ENCODE assay signal across 12 mouse cellular contexts in the genomic region with DNA sequence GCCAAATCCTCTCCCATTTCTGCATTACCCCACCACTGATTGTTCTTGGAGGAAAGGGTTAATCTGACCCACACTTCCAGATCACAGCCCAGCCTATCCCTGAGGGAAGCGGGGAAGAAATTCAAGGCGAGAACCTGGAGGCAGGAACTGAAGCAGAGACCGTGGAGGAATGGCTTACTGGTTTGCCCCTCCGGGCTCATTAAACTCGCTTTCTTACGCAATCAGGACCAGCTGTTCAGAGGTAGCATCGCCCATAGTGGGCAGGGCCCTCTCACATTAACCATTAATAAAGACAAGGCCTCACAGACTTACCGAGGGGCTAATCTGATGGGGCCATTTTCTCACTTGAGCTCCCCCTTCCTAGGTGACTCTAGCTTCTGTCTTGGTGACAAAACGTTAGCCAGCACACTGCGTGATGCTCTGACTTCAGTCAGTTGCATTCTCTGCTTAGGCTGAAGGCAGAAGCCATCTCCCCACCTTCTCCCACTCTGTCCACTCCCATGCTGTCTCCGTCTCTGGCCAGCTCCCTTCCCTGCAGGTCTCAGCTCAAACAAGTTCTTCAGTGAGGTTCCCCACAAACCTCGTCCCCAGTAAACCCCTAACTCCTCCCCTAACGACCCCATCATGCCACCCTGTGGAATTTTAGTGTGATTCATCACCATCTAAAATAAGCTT. TPM values are rescaled to one million over a fixed set of nuclear protein-coding genes. Genes with fewer than 3 reads are reported as not detected.
A peak's percentile ranks its signal among the peaks of the same experiment; 100 is the strongest.
DNase-seq lines count a peak whose midpoint lies in the region; ATAC-seq and TF ChIP-seq lines count a peak whose summit lies in the region.
"Had no signal": no experiment of that assay in that cellular context is flagged by ENCODE, and none has a peak within 500 bp of the region (broad histone marks: within the 10 kb centered on the region; RNA-seq: fewer than 3 reads in every experiment).

No protein-coding gene starts in this region.

- peak overlapping the region; percentile 40; the same call in 1 of the 2 replicates for H3K27ac ChIP-seq in forebrain, embryonic 10.5 days
- no peak overlapping the region for H3K27ac ChIP-seq in forebrain, embryonic 11.5 days (ENCODE audit: low read depth, low read length)
- H3K27ac ChIP-seq in midbrain, postnatal 0 days (ENCODE audit: low read depth, low read length): no peak overlapping the region
- H3K27ac ChIP-seq in heart, embryonic 11.5 days (ENCODE audit: low read depth, low read length): no peak overlapping the region
- H3K27ac ChIP-seq in liver, embryonic 12.5 days: no peak overlapping the region

- no peak; the same call in 1 of the 2 replicates for ATAC-seq in forebrain, embryonic 11.5 days (replicated peaks; ENCODE audit: low FRiP score)
- ATAC-seq in midbrain, postnatal 0 days (ENCODE audit: low FRiP score): 0 out of 2 replicates have a peak, but pooled peaks have one; percentile 22
- no peak for ATAC-seq in heart, embryonic 11.5 days (replicated peaks; ENCODE audit: insufficient number of reproducible peaks, low FRiP score, low TSS enrichment)
- ATAC-seq in liver, embryonic 12.5 days: no peak

- TF ChIP-seq CTCF in midbrain, postnatal 0 days (IDR thresholded peaks at IDR 0.05): peak; percentile 37; the same call in 1 of the 2 replicates

- no peak overlapping the region for H3K4me3 ChIP-seq in forebrain, embryonic 10.5 days
- H3K4me3 ChIP-seq in forebrain, embryonic 11.5 days (ENCODE audit: low read depth, low read length): no peak overlapping the region
- no peak overlapping the region for H3K4me3 ChIP-seq in midbrain, postnatal 0 days (ENCODE audit: low read depth, low read length)
- H3K4me3 ChIP-seq in heart, embryonic 11.5 days (ENCODE audit: low read depth, low read length): no peak overlapping the region
- H3K4me3 ChIP-seq in liver, embryonic 12.5 days: no peak overlapping the region
- H3K4me3 ChIP-seq: erythroblast, embryonic 14.5 days had no signal

- H3K4me1 ChIP-seq in forebrain, embryonic 10.5 days: peaks cover 34% of the 10 kb centered on the region
- no peaks in the 10 kb centered on the region for H3K4me1 ChIP-seq in forebrain, embryonic 11.5 days (replicated peaks; ENCODE audit: control insufficient read depth, insufficient read depth, low read length)
- H3K4me1 ChIP-seq in midbrain, postnatal 0 days (ENCODE audit: insufficient read depth, low read length): peaks cover 9% of the 10 kb centered on the region
- H3K4me1 ChIP-seq in heart, embryonic 11.5 days (ENCODE audit: control insufficient read depth, insufficient read depth, low read length): no peaks in the 10 kb centered on the region
- no peaks in the 10 kb centered on the region for H3K4me1 ChIP-seq in liver, embryonic 12.5 days

- no peaks in the 10 kb centered on the region for H3K27me3 ChIP-seq in forebrain, embryonic 10.5 days (ENCODE audit: poor library complexity, severe bottlenecking)
- no peaks in the 10 kb centered on the region for H3K27me3 ChIP-seq in forebrain, embryonic 11.5 days (ENCODE audit: control insufficient read depth, insufficient read depth, low read length)
- H3K27me3 ChIP-seq in midbrain, postnatal 0 days (ENCODE audit: insufficient read depth, low read length): no peaks in the 10 kb centered on the region
- H3K27me3 ChIP-seq in heart, embryonic 11.5 days (ENCODE audit: control insufficient read depth, insufficient read depth, low read length): no peaks in the 10 kb centered on the region
- H3K27me3 ChIP-seq in liver, embryonic 12.5 days (replicated peaks): no peaks in the 10 kb centered on the region

- H3K9me3 ChIP-seq in forebrain, embryonic 10.5 days: no peaks in the 10 kb centered on the region
- H3K9me3 ChIP-seq in forebrain, embryonic 11.5 days (ENCODE audit: control insufficient read depth, low read length): no peaks in the 10 kb centered on the region
- no peaks in the 10 kb centered on the region for H3K9me3 ChIP-seq in midbrain, postnatal 0 days (ENCODE audit: low read length)
- H3K9me3 ChIP-seq in heart, embryonic 11.5 days (replicated peaks; ENCODE audit: control insufficient read depth, low read length): no peaks in the 10 kb centered on the region
- H3K9me3 ChIP-seq in liver, embryonic 12.5 days (replicated peaks): no peaks in the 10 kb centered on the region

- WGBS in forebrain, embryonic 10.5 days: 74% methylated on average over 13 of the region's 13 CpGs
- 61% methylated on average over 13 of the region's 13 CpGs for WGBS in forebrain, embryonic 11.5 days
- 56% methylated on average over 13 of the region's 13 CpGs for WGBS in midbrain, postnatal 0 days
- WGBS in heart, embryonic 11.5 days (ENCODE audit: insufficient replicate concordance): 70% methylated on average over 13 of the region's 13 CpGs
- 56% methylated on average over 13 of the region's 13 CpGs for WGBS in liver, embryonic 12.5 days (ENCODE audit: insufficient replicate concordance)

- no peaks in the 10 kb centered on the region for H3K36me3 ChIP-seq in forebrain, embryonic 10.5 days (replicated peaks)
- no peaks in the 10 kb centered on the region for H3K36me3 ChIP-seq in forebrain, embryonic 11.5 days (ENCODE audit: control insufficient read depth, insufficient read depth, low read length)
- H3K36me3 ChIP-seq in midbrain, postnatal 0 days (ENCODE audit: insufficient read depth, low read length): no peaks in the 10 kb centered on the region
- no peaks in the 10 kb centered on the region for H3K36me3 ChIP-seq in heart, embryonic 11.5 days (ENCODE audit: control insufficient read depth, insufficient read depth, low read length)
- no peaks in the 10 kb centered on the region for H3K36me3 ChIP-seq in liver, embryonic 12.5 days

- H3K9ac ChIP-seq in forebrain, embryonic 11.5 days (ENCODE audit: low read length): no peak overlapping the region
- no peak overlapping the region for H3K9ac ChIP-seq in midbrain, postnatal 0 days (replicated peaks; ENCODE audit: low read length, poor library complexity, severe bottlenecking)
- no peak overlapping the region for H3K9ac ChIP-seq in heart, embryonic 11.5 days (ENCODE audit: low read depth, low read length)
- no peak overlapping the region for H3K9ac ChIP-seq in liver, embryonic 12.5 days

- H3K4me2 ChIP-seq in forebrain, embryonic 11.5 days (ENCODE audit: low read depth, low read length, severe bottlenecking): no peak overlapping the region
- no peak overlapping the region for H3K4me2 ChIP-seq in midbrain, postnatal 0 days (ENCODE audit: low read depth, low read length, poor library complexity, severe bottlenecking)
- H3K4me2 ChIP-seq in heart, embryonic 11.5 days: no peak overlapping the region
- no peak overlapping the region for H3K4me2 ChIP-seq in liver, embryonic 12.5 days

- DNase-seq in forebrain, embryonic 10.5 days (ENCODE audit: extremely low spot score, low spot score): no peak
- DNase-seq in forebrain, embryonic 11.5 days (ENCODE audit: low spot score): no peak
- peak; percentile 53 for DNase-seq in forelimb bud, embryonic 11.5 days (ENCODE audit: low read depth, low spot score)
- peak; percentile 33 for DNase-seq in kidney, postnatal 14 days
- no peak for DNase-seq in midbrain, postnatal 0 days (ENCODE audit: low spot score)
- no peak for DNase-seq in frontal cortex, postnatal 36 days (ENCODE audit: low spot score in 2 of 2)
- DNase-seq: heart, postnatal 10 days; liver had no signal

RNA-seq across cellular contexts. Expression of a gene that starts 43.5 kb away (rescaled TPM):
- polyA plus RNA-seq in forebrain, embryonic 10.5 days (2016; fragmentation: Nextera tagmentation; extraction: Ambion mirVana): 0.90 and 1.2 TPM in 2 replicates
- 3.8 and 4.0 TPM in 2 replicates for polyA plus RNA-seq in forebrain, embryonic 11.5 days (2014; fragmentation: Nextera tagmentation; extraction: Ambion mirVana)
- 11.9 TPM in 2 replicates for total RNA-seq in midbrain, postnatal 0 days (2014; rRNA removed)
- polyA plus RNA-seq in midbrain, postnatal 0 days (2015; fragmentation: Nextera tagmentation; extraction: Ambion mirVana): 1.8 and 2.7 TPM in 2 replicates
- 0.58 and 0.67 TPM in 2 replicates for polyA plus RNA-seq in heart, embryonic 11.5 days (2014; fragmentation: Nextera tagmentation; extraction: Ambion mirVana)
- polyA plus RNA-seq in liver, embryonic 12.5 days (2016; fragmentation: Nextera tagmentation; extraction: Ambion mirVana): 0.25 and 0.31 TPM in 2 replicates
- total RNA-seq: monocyte, adult 5-6 weeks had no signal
- polyA plus RNA-seq: erythroblast, embryonic 14.5 days had no signal

Comparison
In these comparisons a context has a peak if more than half of its experiments do, and no peak if none do; other contexts are left out.
1. DNase-seq: peak in forelimb bud, embryonic 11.5 days (single experiment) and kidney, postnatal 14 days (single experiment); none in forebrain, embryonic 10.5 days (single experiment), forebrain, embryonic 11.5 days (single experiment), midbrain, postnatal 0 days (single experiment) and frontal cortex, postnatal 36 days (0 of 2).